22 mouse cellular contexts compared by ENCODE assay signal in genomic region chr5:91278466-91278865, GRCm38 (mm10).
DNase-seq lines count a peak whose midpoint lies in the region; ATAC-seq lines count a peak whose summit lies in the region.
"Had no signal": no experiment of that assay in that cellular context is flagged by ENCODE, and none has a peak within 500 bp of the region (broad histone marks: within the 10 kb centered on the region; RNA-seq: fewer than 3 reads in every experiment).

No protein-coding gene starts in this region.

- no peaks in the 10 kb centered on the region for H3K36me3 ChIP-seq in forebrain, embryonic 12.5 days (replicated peaks)
- H3K36me3 ChIP-seq: embryonic facial prominence, embryonic 10.5 days; heart, embryonic 10.5 days; hindbrain, embryonic 12.5 days; kidney, embryonic 15.5 days; limb, embryonic 12.5 days; liver, embryonic 12.5 days; midbrain, embryonic 13.5 days had no signal

- no peaks in the 10 kb centered on the region for H3K27me3 ChIP-seq in forebrain, embryonic 12.5 days
- H3K27me3 ChIP-seq: forebrain, embryonic 13.5 days; hindbrain, embryonic 12.5 days; kidney, embryonic 15.5 days; limb, embryonic 12.5 days; liver, embryonic 12.5 days; midbrain, embryonic 13.5 days had no signal

- H3K27ac ChIP-seq in forebrain, embryonic 12.5 days: no peak overlapping the region
- H3K27ac ChIP-seq: embryonic facial prominence, embryonic 10.5 days; forebrain, embryonic 13.5 days; heart, embryonic 10.5 days; hindbrain, embryonic 12.5 days; kidney, embryonic 15.5 days; limb, embryonic 12.5 days; liver, embryonic 12.5 days; midbrain, embryonic 13.5 days had no signal

- peak; percentile 87 for ATAC-seq in common myeloid progenitor, adult 5-6 weeks (replicated peaks; ENCODE audit: low read depth, poor library complexity, severe bottlenecking)
- peak; percentile 43; the same call in 1 of the 2 replicates for ATAC-seq in monocyte, adult 5-6 weeks (replicated peaks; ENCODE audit: insufficient number of reproducible peaks, low FRiP score, low TSS enrichment, poor library complexity, severe bottlenecking)
- ATAC-seq in forebrain, embryonic 12.5 days (ENCODE audit: low FRiP score): no peak
- ATAC-seq: forebrain, embryonic 13.5 days; liver, embryonic 12.5 days; midbrain, embryonic 13.5 days had no signal

- no peaks in the 10 kb centered on the region for H3K9me3 ChIP-seq in forebrain, embryonic 12.5 days
- H3K9me3 ChIP-seq: embryonic facial prominence, embryonic 10.5 days; forebrain, embryonic 13.5 days; heart, embryonic 10.5 days; hindbrain, embryonic 12.5 days; kidney, embryonic 15.5 days; limb, embryonic 12.5 days; liver, embryonic 12.5 days; midbrain, embryonic 13.5 days had no signal

- no peak overlapping the region for H3K4me2 ChIP-seq in forebrain, embryonic 12.5 days
- H3K4me2 ChIP-seq: forebrain, embryonic 13.5 days; hindbrain, embryonic 12.5 days; kidney, embryonic 15.5 days; limb, embryonic 12.5 days; liver, embryonic 12.5 days; lung, embryonic 14.5 days; midbrain, embryonic 13.5 days had no signal

- H3K4me3 ChIP-seq in forebrain, embryonic 12.5 days (replicated peaks): no peak overlapping the region
- H3K4me3 ChIP-seq: embryonic facial prominence, embryonic 10.5 days; forebrain, embryonic 13.5 days; heart, embryonic 10.5 days; hindbrain, embryonic 12.5 days; kidney, embryonic 15.5 days; limb, embryonic 12.5 days; liver, embryonic 12.5 days; midbrain, embryonic 13.5 days had no signal

- peak; percentile 65 for DNase-seq in A20 (ENCODE audit: low read depth, low spot score)
- DNase-seq in CD4-positive, CD25-positive, alpha-beta regulatory T cell, adult 2 months (ENCODE audit: low read depth, low spot score): peak; percentile 12
- no peak for DNase-seq in layer of hippocampus, adult 11-12 months (ENCODE audit: low spot score)
- no peak for DNase-seq in urinary bladder, postnatal 4 days (ENCODE audit: low spot score in 2 of 2)
- DNase-seq: adrenal gland, postnatal 36 days; cerebellum, adult 18-20 months; cerebellum, postnatal 25 days; gastrocnemius, postnatal 14 days; lung, embryonic 14.5 days; right cerebral cortex, postnatal 14 days; spleen, adult 18-20 months had no signal

- 91% methylated on average over 3 of the region's 3 CpGs for WGBS in forebrain, embryonic 12.5 days

- no peaks in the 10 kb centered on the region for H3K4me1 ChIP-seq in forebrain, embryonic 12.5 days
- H3K4me1 ChIP-seq: embryonic facial prominence, embryonic 10.5 days; forebrain, embryonic 13.5 days; heart, embryonic 10.5 days; hindbrain, embryonic 12.5 days; kidney, embryonic 15.5 days; limb, embryonic 12.5 days; liver, embryonic 12.5 days; midbrain, embryonic 13.5 days had no signal

- H3K9ac ChIP-seq in forebrain, embryonic 12.5 days: no peak overlapping the region
- H3K9ac ChIP-seq: forebrain, embryonic 13.5 days; hindbrain, embryonic 12.5 days; kidney, embryonic 15.5 days; limb, embryonic 12.5 days; liver, embryonic 12.5 days; lung, embryonic 14.5 days; midbrain, embryonic 13.5 days had no signal

Comparison
In these comparisons a context has a peak if more than half of its experiments do, and no peak if none do; other contexts are left out.
1. DNase-seq: peak in A20 (single experiment) and CD4-positive, CD25-positive, alpha-beta regulatory T cell, adult 2 months (single experiment); none in layer of hippocampus, adult 11-12 months (single experiment) and urinary bladder, postnatal 4 days (0 of 2).